Mouse (Mus musculus): ENCODE measurements at regions not wholly inside any gene's neighbourhood (a gene's known extent, or its start where the extent isn't known, plus 50 kb on each side); places are given as distances from the start of the nearest gene placed in this dataset.

- Histone ChIP-seq H3K27me3 (ENCODE audit: insufficient read depth, low read length) (peaks cover 17% of the 10 kb centered on the region), H3K9me3 (ENCODE audit: low read length) (peaks cover 13% of the 10 kb centered on the region)
- TF ChIP-seq CTCF (conservative IDR thresholded peaks at IDR 0.05; ENCODE audit: low read length) (no peak), NANOG (IDR thresholded peaks at IDR 0.05; ENCODE audit: borderline replicate concordance, low read length) (no peak), POU5F1 (IDR thresholded peaks at IDR 0.05; ENCODE audit: borderline replicate concordance, low read length) (no peak)
Measured at GRCm38 (mm10) chr17:45798996-45799395, 65.4 kb upstream of the 1600014C23Rik start.

GRCm38 (mm10) chr17:45798456-45798855 is 64.8 kb upstream of the 1600014C23Rik start:
- Histone ChIP-seq H3K4me1 (replicated peaks; ENCODE audit: low read depth, low read length) (0 out of 2 replicates have a peak, but pooled peaks cover 3% of the 10 kb centered on the region), H3K36me3 (ENCODE audit: insufficient read depth, low read length) (no peaks in the 10 kb centered on the region), H3K9me3 (ENCODE audit: low read length) (peaks cover 13% of the 10 kb centered on the region), H3K4me3 (replicated peaks; ENCODE audit: low read length) (no peak overlapping the region), H3K27me3 (ENCODE audit: insufficient read depth, low read length) (peaks cover 11% of the 10 kb centered on the region; the same call in 1 of the 2 replicates)
- TF ChIP-seq POU5F1 (IDR thresholded peaks at IDR 0.05; ENCODE audit: borderline replicate concordance, low read length): no peak
- TF ChIP-seq CTCF (conservative IDR thresholded peaks at IDR 0.05; ENCODE audit: low read length): no peak
- no peak for TF ChIP-seq NANOG (IDR thresholded peaks at IDR 0.05; ENCODE audit: borderline replicate concordance, low read length)

More at GRCm38 (mm10) chr17:45798996-45799395, 65.4 kb upstream of the 1600014C23Rik start:
- no peak overlapping the region for H3K4me3 ChIP-seq (replicated peaks; ENCODE audit: low read length)
- no peaks in the 10 kb centered on the region for H3K36me3 ChIP-seq (ENCODE audit: insufficient read depth, low read length)
- H3K4me1 ChIP-seq (replicated peaks; ENCODE audit: low read depth, low read length): peaks cover 3% of the 10 kb centered on the region; the same call in 1 of the 2 replicates

DNA sequence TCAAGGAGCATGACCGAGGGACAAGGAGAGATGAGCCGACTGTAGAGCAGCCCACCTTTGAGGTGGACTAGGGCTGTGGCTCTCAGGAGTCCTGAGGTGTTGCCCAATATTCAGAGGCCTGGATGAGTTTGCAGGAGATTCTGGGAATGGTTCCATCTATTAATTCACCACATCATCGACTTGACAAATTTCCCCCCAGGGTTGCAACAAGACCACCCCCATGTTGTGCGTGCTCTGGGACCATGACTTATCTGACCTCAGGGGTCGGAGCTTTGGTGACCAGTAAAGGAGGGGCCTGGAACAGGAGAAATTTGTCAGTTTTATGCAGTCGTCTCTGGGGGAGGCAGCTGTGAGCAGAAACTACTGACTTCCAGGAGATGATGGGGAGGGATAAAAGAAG is 63.5 kb upstream of the 1600014C23Rik start:
- TF ChIP-seq POU5F1 (IDR thresholded peaks at IDR 0.05; ENCODE audit: borderline replicate concordance, low read length) (no peak), CTCF (conservative IDR thresholded peaks at IDR 0.05; ENCODE audit: low read length) (no peak), NANOG (IDR thresholded peaks at IDR 0.05; ENCODE audit: borderline replicate concordance, low read length) (no peak)
- no peaks in the 10 kb centered on the region for H3K36me3 ChIP-seq (ENCODE audit: insufficient read depth, low read length)
- peaks cover 2% of the 10 kb centered on the region; the same call in 1 of the 2 replicates for H3K27me3 ChIP-seq (ENCODE audit: insufficient read depth, low read length)
- 0 out of 2 replicates have a peak, but pooled peaks cover 2% of the 10 kb centered on the region for H3K4me1 ChIP-seq (replicated peaks; ENCODE audit: low read depth, low read length)
- peaks cover 13% of the 10 kb centered on the region for H3K9me3 ChIP-seq (ENCODE audit: low read length)
- no peak overlapping the region for H3K4me3 ChIP-seq (replicated peaks; ENCODE audit: low read length)

- H3K36me3 ChIP-seq (ENCODE audit: insufficient read depth, low read length): no peaks in the 10 kb centered on the region
Measured at GRCm38 (mm10) chr17:45794926-45795325, 61.3 kb upstream of the 1600014C23Rik start.

GRCm38 (mm10) chr17:45790959-45791520 is 57.4 kb upstream of the 1600014C23Rik start:
- Histone ChIP-seq H3K27me3 (ENCODE audit: insufficient read depth, low read length) (peaks cover 5% of the 10 kb centered on the region; the same call in 1 of the 2 replicates), H3K36me3 (ENCODE audit: insufficient read depth, low read length) (no peaks in the 10 kb centered on the region), H3K4me1 (replicated peaks; ENCODE audit: low read depth, low read length) (peaks cover 21% of the 10 kb centered on the region; the same call in 1 of the 2 replicates), H3K4me3 (replicated peaks; ENCODE audit: low read length) (no peak overlapping the region), H3K9me3 (ENCODE audit: low read length) (peaks cover 5% of the 10 kb centered on the region)
- TF ChIP-seq CTCF (conservative IDR thresholded peaks at IDR 0.05; ENCODE audit: low read length) (no peak), NANOG (IDR thresholded peaks at IDR 0.05; ENCODE audit: borderline replicate concordance, low read length) (no peak), POU5F1 (IDR thresholded peaks at IDR 0.05; ENCODE audit: borderline replicate concordance, low read length) (no peak)

More at GRCm38 (mm10) chr17:45794926-45795325, 61.3 kb upstream of the 1600014C23Rik start:
- no peak for TF ChIP-seq NANOG (IDR thresholded peaks at IDR 0.05; ENCODE audit: borderline replicate concordance, low read length)
- TF ChIP-seq CTCF (conservative IDR thresholded peaks at IDR 0.05; ENCODE audit: low read length): no peak
- no peak for TF ChIP-seq POU5F1 (IDR thresholded peaks at IDR 0.05; ENCODE audit: borderline replicate concordance, low read length)
- Histone ChIP-seq H3K9me3 (ENCODE audit: low read length) (peaks cover 5% of the 10 kb centered on the region), H3K4me1 (replicated peaks; ENCODE audit: low read depth, low read length) (peaks cover 10% of the 10 kb centered on the region; the same call in 1 of the 2 replicates), H3K27me3 (ENCODE audit: insufficient read depth, low read length) (no peaks in the 10 kb centered on the region; the same call in 1 of the 2 replicates), H3K4me3 (replicated peaks; ENCODE audit: low read length) (no peak overlapping the region)

DNA sequence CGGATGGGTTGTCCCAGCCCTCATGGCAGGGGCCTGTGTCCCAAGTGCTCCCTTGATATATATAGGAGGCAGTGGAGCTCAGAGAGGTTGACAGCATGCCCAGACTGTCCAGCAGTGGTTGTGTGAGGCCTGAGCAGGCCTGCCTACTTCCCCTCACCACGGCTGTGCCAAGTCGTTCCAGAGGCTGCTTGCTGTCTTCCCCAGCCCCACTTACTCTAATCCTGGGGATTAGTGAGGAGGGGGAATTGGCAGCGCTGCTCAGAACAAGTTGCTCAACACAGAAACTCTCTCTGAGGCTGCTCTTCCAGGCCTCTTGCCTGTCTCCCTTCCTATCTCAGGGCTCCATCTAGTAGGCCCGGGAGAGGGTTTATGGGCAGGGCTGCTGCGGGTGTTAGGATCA is 56.1 kb upstream of the 1600014C23Rik start:
- no peak for TF ChIP-seq CTCF (conservative IDR thresholded peaks at IDR 0.05; ENCODE audit: low read length)
- no peak for TF ChIP-seq POU5F1 (IDR thresholded peaks at IDR 0.05; ENCODE audit: borderline replicate concordance, low read length)
- no peak for TF ChIP-seq NANOG (IDR thresholded peaks at IDR 0.05; ENCODE audit: borderline replicate concordance, low read length)
- H3K4me3 ChIP-seq (replicated peaks; ENCODE audit: low read length): no peak overlapping the region
- H3K9me3 ChIP-seq (ENCODE audit: low read length): no peaks in the 10 kb centered on the region; the same call in 1 of the 2 replicates
- no peaks in the 10 kb centered on the region for H3K36me3 ChIP-seq (ENCODE audit: insufficient read depth, low read length)
- H3K27me3 ChIP-seq (ENCODE audit: insufficient read depth, low read length): peaks cover 7% of the 10 kb centered on the region; the same call in 1 of the 2 replicates
- H3K4me1 ChIP-seq (replicated peaks; ENCODE audit: low read depth, low read length): peaks cover 21% of the 10 kb centered on the region; the same call in 1 of the 2 replicates

DNA sequence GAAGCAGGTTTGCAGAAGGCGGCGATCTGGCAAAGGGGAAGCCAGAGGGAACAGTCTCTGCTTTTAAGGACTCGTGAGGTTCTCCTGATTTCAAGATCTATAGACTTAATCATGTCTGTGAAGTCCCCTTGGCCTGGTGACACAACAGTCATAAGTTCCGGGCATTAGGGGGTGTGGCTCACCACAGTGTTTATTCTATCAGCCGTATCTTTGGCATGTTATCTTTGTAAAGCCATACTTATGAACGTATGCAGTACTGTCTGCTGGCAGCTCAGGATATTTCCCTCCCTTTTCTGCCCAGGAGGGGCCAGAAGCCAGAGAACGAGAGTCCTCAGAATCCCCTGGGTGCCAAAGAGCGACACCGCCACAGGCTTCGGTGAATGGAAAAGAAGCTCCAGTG is 51.3 kb upstream of the 1600014C23Rik start:
- H3K4me1 ChIP-seq (replicated peaks; ENCODE audit: low read depth, low read length): peaks cover 18% of the 10 kb centered on the region
- H3K27me3 ChIP-seq (ENCODE audit: insufficient read depth, low read length): peaks cover 17% of the 10 kb centered on the region
- H3K9me3 ChIP-seq (ENCODE audit: low read length): no peaks in the 10 kb centered on the region
- no peaks in the 10 kb centered on the region for H3K36me3 ChIP-seq (ENCODE audit: insufficient read depth, low read length)
- no peak for TF ChIP-seq CTCF (conservative IDR thresholded peaks at IDR 0.05; ENCODE audit: low read length)
- no peak for TF ChIP-seq NANOG (IDR thresholded peaks at IDR 0.05; ENCODE audit: borderline replicate concordance, low read length)
- TF ChIP-seq POU5F1 (IDR thresholded peaks at IDR 0.05; ENCODE audit: borderline replicate concordance, low read length): no peak
- no peak overlapping the region for H3K4me3 ChIP-seq (replicated peaks; ENCODE audit: low read length)

DNA sequence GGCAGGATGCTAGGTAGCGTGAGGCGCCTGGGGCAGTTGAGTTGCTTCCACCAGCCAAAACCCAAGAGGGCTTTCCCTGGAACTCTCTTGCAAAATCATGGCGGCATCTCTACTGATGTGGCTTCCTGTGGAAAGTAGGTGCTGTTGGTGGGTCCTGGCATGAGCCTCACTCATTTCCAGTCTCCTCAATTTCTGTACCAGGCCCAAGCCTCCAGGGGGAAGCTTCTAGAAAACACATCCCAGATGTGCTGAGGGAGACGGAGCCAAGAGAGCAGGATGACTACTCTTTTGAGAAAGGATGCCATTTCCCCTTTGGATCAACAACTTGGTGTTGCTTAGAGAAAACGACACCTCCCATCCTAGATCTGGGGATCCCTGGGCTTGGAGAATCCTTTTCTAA is 50.9 kb upstream of the 1600014C23Rik start:
- H3K4me1 ChIP-seq (replicated peaks; ENCODE audit: low read depth, low read length): peaks cover 17% of the 10 kb centered on the region
- no peak for TF ChIP-seq CTCF (conservative IDR thresholded peaks at IDR 0.05; ENCODE audit: low read length)
- no peak for TF ChIP-seq NANOG (IDR thresholded peaks at IDR 0.05; ENCODE audit: borderline replicate concordance, low read length)
- no peak for TF ChIP-seq POU5F1 (IDR thresholded peaks at IDR 0.05; ENCODE audit: borderline replicate concordance, low read length)
- H3K27me3 ChIP-seq (ENCODE audit: insufficient read depth, low read length): peaks cover 16% of the 10 kb centered on the region
- no peak overlapping the region for H3K4me3 ChIP-seq (replicated peaks; ENCODE audit: low read length)
- H3K9me3 ChIP-seq (ENCODE audit: low read length): no peaks in the 10 kb centered on the region
- H3K36me3 ChIP-seq (ENCODE audit: insufficient read depth, low read length): no peaks in the 10 kb centered on the region
